Mouse (Mus musculus): ENCODE measurements around the gene Tbc1d24.

Gene Tbc1d24

GRCm38 (mm10) chr17:24171738-24172137, 33.6 kb downstream of the Tbc1d24 start:
- no peak for DNase-seq

- DNase-seq = no peak
Observed at GRCm38 (mm10) chr17:24170729-24171128, 34.6 kb downstream of the Tbc1d24 start.

GRCm38 (mm10) chr17:24170125-24170524, 35.2 kb downstream of the Tbc1d24 start:
- no peak for DNase-seq

GRCm38 (mm10) chr17:24169317-24170065, 35.9 kb downstream of the Tbc1d24 start, which contains the start of gene Atp6v0c:
Gene Atp6v0c (minus strand): TSS chr17:24169702.
- DNase-seq = peak; percentile 96 to 98

GRCm38 (mm10) chr17:24168590-24169277, 36.6 kb downstream of the Tbc1d24 start:
- peak in 1 of 2 experiments; percentile 76 for DNase-seq

GRCm38 (mm10) chr17:24167891-24168505, 37.4 kb downstream of the Tbc1d24 start:
- peak in 1 of 2 experiments; percentile 36 for DNase-seq

GRCm38 (mm10) chr17:24167120-24167519, 38.2 kb downstream of the Tbc1d24 start:
- peak in 1 of 2 experiments; percentile 54 for DNase-seq

GRCm38 (mm10) chr17:24164566-24165259, 40.6 kb downstream of the Tbc1d24 start:
- peak; percentile 77 to 85 for DNase-seq

GRCm38 (mm10) chr17:24163176-24163962, 42.0 kb downstream of the Tbc1d24 start, which contains the start of gene Amdhd2:
Gene Amdhd2 (minus strand): TSS chr17:24163766.
- peak; percentile 98 to 99 for DNase-seq

GRCm38 (mm10) chr17:24162584-24163175, 42.7 kb downstream of the Tbc1d24 start:
- DNase-seq = peak; percentile 93

- DNase-seq = peak in 1 of 2 experiments; percentile 50
Observed at GRCm38 (mm10) chr17:24161466-24161865, 43.9 kb downstream of the Tbc1d24 start.

GRCm38 (mm10) chr17:24157526-24157925, 47.8 kb downstream of the Tbc1d24 start:
- no peak for DNase-seq

- DNase-seq = no peak
Observed at GRCm38 (mm10) chr17:24157121-24157520, 48.2 kb downstream of the Tbc1d24 start.

GRCm38 (mm10) chr17:24156394-24156793, 49.0 kb downstream of the Tbc1d24 start:
- no peak for DNase-seq

GRCm38 (mm10) chr17:24155742-24156141, 49.6 kb downstream of the Tbc1d24 start:
- DNase-seq = no peak

GRCm38 (mm10) chr17:24154463-24154862, 50.9 kb downstream of the Tbc1d24 start:
- peak; percentile 92 to 93 for DNase-seq

GRCm38 (mm10) chr17:24151890-24152563, 53.3 kb downstream of the Tbc1d24 start:
- DNase-seq = peak; percentile 88 to 94

- no peak for DNase-seq
Observed at GRCm38 (mm10) chr17:24151382-24151781, 54.0 kb downstream of the Tbc1d24 start.

- no peak for DNase-seq
Observed at GRCm38 (mm10) chr17:24150824-24151223, 54.5 kb downstream of the Tbc1d24 start, which contains the start of gene Pdpk1. Gene Pdpk1 (minus strand): TSS chr17:24150924.

- DNase-seq = no peak
Observed at GRCm38 (mm10) chr17:24149421-24149820, 55.9 kb downstream of the Tbc1d24 start.

- no peak for DNase-seq
Observed at GRCm38 (mm10) chr17:24142897-24143296, 62.5 kb downstream of the Tbc1d24 start.

Data from kidney, postnatal 36 days (tissue).